28 mouse cellular contexts compared by ENCODE assay signal in the genomic region with DNA sequence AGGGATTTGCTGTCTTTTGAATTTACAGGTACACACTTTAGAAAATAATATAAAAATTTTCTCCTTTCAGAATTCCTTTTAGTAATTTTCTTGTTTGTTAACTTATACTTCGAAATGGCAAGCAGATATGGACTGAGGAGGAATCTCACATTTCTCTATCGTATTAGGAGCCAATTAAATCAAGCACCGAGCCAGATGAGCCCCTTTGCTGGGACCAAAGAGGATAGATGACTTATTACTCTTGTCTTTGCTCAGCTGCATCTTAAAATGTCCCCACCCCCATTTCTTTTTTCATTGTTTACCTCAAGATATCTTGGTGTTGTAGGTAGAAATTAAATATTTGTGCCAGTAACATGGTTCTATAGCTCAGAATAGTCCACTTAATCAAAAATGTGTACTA.
"Had no signal": no experiment of that assay in that cellular context is flagged by ENCODE, and none has a peak within 500 bp of the region (broad histone marks: within the 10 kb centered on the region; RNA-seq: fewer than 3 reads in every experiment).

No protein-coding gene starts in this region.

- H3K27ac ChIP-seq: embryonic facial prominence, embryonic 10.5 days; embryonic facial prominence, embryonic 12.5 days; embryonic facial prominence, embryonic 13.5 days; embryonic facial prominence, embryonic 15.5 days; forebrain, embryonic 10.5 days; forebrain, embryonic 12.5 days; forebrain, embryonic 13.5 days; forebrain, embryonic 15.5 days; gastrocnemius, adult 2 months had no signal

- H3K9me3 ChIP-seq: embryonic facial prominence, embryonic 10.5 days; embryonic facial prominence, embryonic 12.5 days; embryonic facial prominence, embryonic 13.5 days; embryonic facial prominence, embryonic 15.5 days; forebrain, embryonic 10.5 days; forebrain, embryonic 12.5 days; forebrain, embryonic 13.5 days; forebrain, embryonic 15.5 days had no signal

- DNase-seq: cerebellum, adult 2 months; cerebellum, adult 8-10 months; cerebellum, adult 9-10 months; cerebellum, adult 9-11 months; cerebellum, postnatal 10 days; cerebellum, postnatal 14 days; cerebellum, postnatal 25 days; cerebellum, postnatal 36 days; embryo, embryonic 11 days; forebrain, postnatal 0 days; gastrocnemius, adult 2 months; gastrocnemius, postnatal 10 days; gastrocnemius, postnatal 14 days; gastrocnemius, postnatal 25 days; gastrocnemius, postnatal 36 days; heart, adult 11 months; heart, adult 18-20 months had no signal

- H3K9ac ChIP-seq: embryonic facial prominence, embryonic 12.5 days; embryonic facial prominence, embryonic 13.5 days; embryonic facial prominence, embryonic 15.5 days; forebrain, embryonic 12.5 days; forebrain, embryonic 13.5 days; forebrain, embryonic 15.5 days; forebrain, postnatal 0 days had no signal

- H3K4me1 ChIP-seq: embryonic facial prominence, embryonic 10.5 days; embryonic facial prominence, embryonic 12.5 days; embryonic facial prominence, embryonic 13.5 days; embryonic facial prominence, embryonic 15.5 days; forebrain, embryonic 10.5 days; forebrain, embryonic 12.5 days; forebrain, embryonic 15.5 days had no signal

- H3K4me2 ChIP-seq: embryonic facial prominence, embryonic 12.5 days; embryonic facial prominence, embryonic 13.5 days; embryonic facial prominence, embryonic 15.5 days; forebrain, embryonic 12.5 days; forebrain, embryonic 13.5 days; forebrain, embryonic 15.5 days had no signal

- H3K36me3 ChIP-seq: embryonic facial prominence, embryonic 10.5 days; embryonic facial prominence, embryonic 12.5 days; embryonic facial prominence, embryonic 13.5 days; embryonic facial prominence, embryonic 15.5 days; forebrain, embryonic 10.5 days; forebrain, embryonic 12.5 days; forebrain, embryonic 15.5 days had no signal

- H3K27me3 ChIP-seq: embryonic facial prominence, embryonic 12.5 days; embryonic facial prominence, embryonic 13.5 days; embryonic facial prominence, embryonic 15.5 days; forebrain, embryonic 12.5 days; forebrain, embryonic 13.5 days; forebrain, embryonic 15.5 days had no signal

- H3K4me3 ChIP-seq: embryonic facial prominence, embryonic 10.5 days; embryonic facial prominence, embryonic 12.5 days; embryonic facial prominence, embryonic 13.5 days; embryonic facial prominence, embryonic 15.5 days; erythroblast, embryonic 14.5 days; forebrain, embryonic 10.5 days; forebrain, embryonic 12.5 days; forebrain, embryonic 13.5 days; forebrain, embryonic 15.5 days; gastrocnemius, adult 2 months had no signal

- ATAC-seq: forebrain, embryonic 13.5 days; forebrain, embryonic 14.5 days; forebrain, embryonic 15.5 days; forebrain, embryonic 16.5 days; forebrain, postnatal 0 days had no signal
